Mouse (Mus musculus) MEL (cell line): ENCODE data around the gene Sde2. TPM values are rescaled to one million over a fixed set of nuclear protein-coding genes. Genes with fewer than 3 reads are reported as not detected.

Source experiments
- DNase-seq: peaks from one replicate; pipeline ENCODE4 v3.0.0; 2011; ENCODE audit warnings: low read depth, low spot score
- H3K27ac ChIP-seq: 2 replicates; pipeline ENCODE4 v1.5.1; 2012; ENCODE audit warnings: low read depth, mild to moderate bottlenecking, control low read depth, low read length, moderate library complexity; ENCODE audit not compliant: control insufficient read depth
- H3K27me3 ChIP-seq, 2 experiments: fragments of 150-350 bp in 1 of 2; sonication (generic) in 1 of 2; 2 replicates each; pipeline ENCODE4 v1.6.1; 2012; ENCODE audit warnings: low read length in 2 of 2, mild to moderate bottlenecking in 2 of 2, improper control_type of control experiment in 1 of 2, moderate library complexity in 1 of 2; ENCODE audit not compliant: insufficient read depth in 2 of 2, control insufficient read depth in 1 of 2
- H3K36me3 ChIP-seq, 2 experiments: 2 replicates each; pipeline ENCODE4 v1.6.1; 2012 to 2014; ENCODE audit warnings: low read length in 2 of 2, improper control_type of control experiment in 1 of 2, inconsistent platforms in 1 of 2, mild to moderate bottlenecking in 1 of 2; ENCODE audit not compliant: insufficient read depth in 2 of 2, control insufficient read depth in 1 of 2
- H3K4me1 ChIP-seq, 2 experiments: fragments of 150-350 bp in 1 of 2; sonication (generic) in 1 of 2; 2 replicates each; pipeline ENCODE4 v1.6.1; 2012; ENCODE audit warnings: low read length in 2 of 2, improper control_type of control experiment in 1 of 2, mild to moderate bottlenecking in 1 of 2; ENCODE audit not compliant: insufficient read depth in 2 of 2, control insufficient read depth in 1 of 2
- H3K4me3 ChIP-seq, 2 experiments: fragments of 150-350 bp in 1 of 2; sonication (generic) in 1 of 2; 2 replicates each; pipeline ENCODE4 v1.5.1; 2012; ENCODE audit warnings: low read depth in 2 of 2, low read length in 2 of 2, mild to moderate bottlenecking in 2 of 2, moderate library complexity in 2 of 2, control low read depth in 1 of 2, improper control_type of control experiment in 1 of 2; ENCODE audit not compliant: control insufficient read depth in 1 of 2, insufficient read depth in 1 of 2
- H3K79me2 ChIP-seq: 2 replicates; pipeline ENCODE4 v1.6.1; 2012; ENCODE audit warnings: mild to moderate bottlenecking, low read length, moderate library complexity; ENCODE audit not compliant: control insufficient read depth, poor library complexity, insufficient read depth
- H3K9ac ChIP-seq: 2 replicates; pipeline ENCODE4 v1.6.1; 2012; ENCODE audit warnings: low read depth, mild to moderate bottlenecking, control low read depth, low read length, moderate library complexity; ENCODE audit not compliant: control insufficient read depth, poor library complexity, severe bottlenecking
- H3K9me3 ChIP-seq: fragments of 150-350 bp; sonication (generic); replicated peaks from 2 replicates; pipeline ENCODE4 v1.6.1; 2012; ENCODE audit warnings: mild to moderate bottlenecking, low read length, improper control_type of control experiment, moderate library complexity; ENCODE audit not compliant: insufficient read depth
- CTCF ChIP-seq, 3 experiments: IDR thresholded peaks in 2 of 3; conservative IDR thresholded peaks in 1 of 3; 2 replicates each; pipeline ENCODE4 v1.5.1; 2011 to 2012; ENCODE audit warnings: low read length in 3 of 3, low read depth in 2 of 3, mild to moderate bottlenecking in 2 of 3, improper control_type of control experiment in 1 of 3, inconsistent platforms in 1 of 3, mixed read lengths in 1 of 3, moderate library complexity in 1 of 3; ENCODE audit not compliant: control insufficient read depth in 1 of 3, insufficient read depth in 1 of 3, poor library complexity in 1 of 3, severe bottlenecking in 1 of 3
- ELF1 ChIP-seq: IDR thresholded peaks from 2 replicates; pipeline ENCODE4 v1.6.1; 2014; ENCODE audit warnings: low read depth, mild to moderate bottlenecking, inconsistent platforms, low read length, improper control_type of control experiment, moderate library complexity
- MAFK ChIP-seq: IDR thresholded peaks from 2 replicates; pipeline ENCODE4 v1.6.1; 2011; ENCODE audit warnings: low read depth, mild to moderate bottlenecking, low read length, improper control_type of control experiment, borderline replicate concordance
- MXI1 ChIP-seq: IDR thresholded peaks from 2 replicates; pipeline ENCODE4 v1.6.1; 2011; ENCODE audit warnings: mild to moderate bottlenecking, low read depth, low read length, improper control_type of control experiment
- MYC ChIP-seq: IDR thresholded peaks from 2 replicates; pipeline ENCODE4 v1.6.1; 2011; ENCODE audit warnings: low read depth, mild to moderate bottlenecking, low read length, improper control_type of control experiment, moderate library complexity
- POLR2A ChIP-seq, 2 experiments: IDR thresholded peaks; 2 replicates each; pipeline ENCODE4 v1.6.1; 2011 to 2012; ENCODE audit warnings: low read length in 2 of 2, mild to moderate bottlenecking in 2 of 2, control low read depth in 1 of 2, improper control_type of control experiment in 1 of 2, low read depth in 1 of 2, moderate library complexity in 1 of 2; ENCODE audit not compliant: control insufficient read depth in 1 of 2, insufficient read depth in 1 of 2, poor library complexity in 1 of 2
- POLR2AphosphoS5 ChIP-seq: IDR thresholded peaks from 2 replicates; pipeline ENCODE4 v1.6.1; 2012; ENCODE audit warnings: low read depth, borderline replicate concordance, mild to moderate bottlenecking, inconsistent platforms, low read length, moderate library complexity, mixed read lengths
- TBP ChIP-seq: IDR thresholded peaks from 2 replicates; pipeline ENCODE4 v1.8.0; 2011; ENCODE audit warnings: low read depth, low read length, improper control_type of control experiment
- polyA plus RNA-seq, 2 experiments: library from polyadenylated mRNA; stranded (reverse) in 1 of 2; unstranded in 1 of 2; fragments of >175 nt in 1 of 2; fragments of >200 nt in 1 of 2; gene quantifications; 2 replicates each; pipeline versions ENCODE4 v1.2.1 to v1.2.4; 2012; ENCODE audit warnings: low replicate concordance in 2 of 2, low read depth in 1 of 2; ENCODE audit not compliant: insufficient read length in 2 of 2, insufficient read depth in 1 of 2, missing spikeins in 1 of 2
- total RNA-seq: library from RNA; depleted of rRNA; stranded (reverse); fragments of 300-350 nt; gene quantifications from 2 replicates; pipeline ENCODE4 v1.2.3, GENCODE M21; 2012

Sde2 gene
- total and polyA plus RNA-seq, 3 experiments, result 35.5 to 48.0 TPM; not detected in 1

DNA sequence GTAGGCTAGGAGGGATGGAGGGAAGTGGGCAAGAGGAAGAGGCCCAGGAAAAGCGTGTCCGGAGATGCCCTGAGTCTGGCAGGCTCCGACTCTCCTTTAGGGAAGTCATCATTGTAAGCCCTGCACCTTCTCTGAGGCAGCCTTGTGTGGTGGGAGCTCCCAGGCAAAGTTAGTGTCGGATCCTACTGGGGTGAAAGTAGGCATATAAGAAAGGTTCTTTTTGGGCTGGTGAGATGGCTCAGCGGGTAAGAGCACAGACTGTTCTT, 53.8 kb downstream of the Sde2 start:
- Histone ChIP-seq H3K4me3 (peak overlapping the region; percentile 69 to 98), H3K27me3 (no peaks in the 10 kb centered on the region), H3K36me3 (peaks cover 0 to 30% of the 10 kb centered on the region in 2 experiments; a peak in 2 of 4 replicates), H3K79me2 (peaks cover 23% of the 10 kb centered on the region), H3K9me3 (no peaks in the 10 kb centered on the region), H3K27ac (peak overlapping the region; percentile 88), H3K9ac (peak overlapping the region; percentile 93), H3K4me1 (peaks cover 2 to 32% of the 10 kb centered on the region in 2 experiments)
- 0 out of 2 replicates have a peak, but pooled peaks have one; percentile 2 for TF ChIP-seq MYC
- no peak for TF ChIP-seq POLR2A (IDR thresholded peaks at IDR 0.05; ENCODE audit: control insufficient read depth in 1 of 2, insufficient read depth in 1 of 2, low read depth in 1 of 2, low read length in 2 of 2, poor library complexity in 1 of 2)
- TF ChIP-seq ELF1, result 0 out of 2 replicates have a peak, but pooled peaks have one; percentile 29
- TF ChIP-seq TBP, result 0 out of 2 replicates have a peak, but pooled peaks have one; percentile 34
- no peak for DNase-seq

DNA sequence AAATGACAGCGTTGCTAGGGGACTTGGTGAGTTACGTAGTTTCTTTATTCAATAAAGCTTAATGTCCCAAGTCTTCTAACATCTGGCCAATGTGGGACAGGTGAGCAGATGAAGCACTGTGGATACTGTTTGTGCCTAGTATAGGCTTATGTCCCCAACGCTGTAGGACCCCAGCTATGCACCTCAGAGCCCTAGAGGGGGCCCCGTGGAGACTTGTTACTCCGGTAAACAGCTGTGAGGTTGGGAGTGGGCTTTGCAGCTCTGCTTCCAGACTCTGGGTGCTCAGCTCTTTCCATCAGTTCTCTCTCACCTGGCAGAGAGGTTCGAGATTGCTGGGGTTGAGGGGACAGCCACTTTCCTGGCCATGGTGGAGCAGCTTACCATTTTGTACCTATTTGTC, 54.4 kb downstream of the Sde2 start:
- TF ChIP-seq MXI1 (no peak), CTCF (IDR thresholded peaks at IDR 0.05 in 2 of 3, conservative IDR thresholded peaks at IDR 0.05 in 1 of 3; ENCODE audit: control insufficient read depth in 1 of 3, insufficient read depth in 1 of 3, low read depth in 2 of 3, low read length in 3 of 3, poor library complexity in 1 of 3, severe bottlenecking in 1 of 3) (peak in 1 of 3 experiments; percentile 2; a peak in 1 of 6 replicates)
- Histone ChIP-seq H3K9ac (peak overlapping the region; percentile 46), H3K27me3 (no peaks in the 10 kb centered on the region), H3K79me2 (peaks cover 23% of the 10 kb centered on the region), H3K27ac (peak overlapping the region; percentile 20; the same call in 1 of the 2 replicates), H3K4me1 (peaks cover 2 to 32% of the 10 kb centered on the region in 2 experiments), H3K4me3 (peak overlapping the region; percentile 69 to 98), H3K9me3 (no peaks in the 10 kb centered on the region), H3K36me3 (peaks cover 0 to 28% of the 10 kb centered on the region in 2 experiments; a peak in 2 of 4 replicates)
- peak; percentile 19 for DNase-seq

DNA sequence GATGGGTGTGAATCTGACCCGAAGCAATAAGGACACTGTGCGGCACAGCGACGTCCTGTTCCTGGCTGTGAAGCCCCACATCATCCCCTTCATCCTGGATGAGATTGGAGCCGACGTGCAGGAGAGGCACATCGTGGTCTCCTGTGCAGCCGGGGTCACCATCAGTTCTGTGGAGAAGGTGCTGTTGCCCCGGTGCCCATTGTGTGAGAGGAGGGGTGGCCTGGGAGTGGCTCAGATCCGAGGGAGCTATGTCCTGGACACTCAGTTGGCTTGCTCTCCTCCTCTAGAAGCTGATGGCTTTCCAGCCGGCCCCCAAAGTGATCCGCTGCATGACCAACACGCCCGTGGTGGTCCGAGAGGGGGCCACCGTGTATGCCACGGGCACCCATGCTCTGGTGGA, 54.9 kb downstream of the Sde2 start:
- H3K36me3 ChIP-seq, result peaks cover 0 to 26% of the 10 kb centered on the region in 2 experiments; a peak in 2 of 4 replicates
- TF ChIP-seq MAFK, result no peak
- TF ChIP-seq POLR2AphosphoS5, result no peak
- H3K4me3 ChIP-seq, result peak overlapping the region in 1 of 2 experiments; percentile 98; a peak in 1 of 4 replicates
- peaks cover 23% of the 10 kb centered on the region for H3K79me2 ChIP-seq
- H3K4me1 ChIP-seq, result peaks cover 2 to 32% of the 10 kb centered on the region in 2 experiments
- H3K9ac ChIP-seq, result peak overlapping the region; percentile 1; the same call in 1 of the 2 replicates
- no peak for DNase-seq
- H3K27me3 ChIP-seq, result no peaks in the 10 kb centered on the region
- no peak overlapping the region; the same call in 1 of the 2 replicates for H3K27ac ChIP-seq
- no peaks in the 10 kb centered on the region for H3K9me3 ChIP-seq
